28 mouse cellular contexts compared by ENCODE assay signal in genomic region chr2:143041596-143041995, GRCm38 (mm10). TPM values are rescaled to one million over a fixed set of nuclear protein-coding genes. Genes with fewer than 3 reads are reported as not detected.
DNase-seq lines count a peak whose midpoint lies in the region; ATAC-seq lines count a peak whose summit lies in the region.
"Had no signal": no experiment of that assay in that cellular context is flagged by ENCODE, and none has a peak within 500 bp of the region (broad histone marks: within the 10 kb centered on the region; RNA-seq: fewer than 3 reads in every experiment).

No protein-coding gene starts in this region.

- H3K4me3 ChIP-seq in midbrain, embryonic 11.5 days (ENCODE audit: low read depth, low read length) = no peak overlapping the region
- H3K4me3 ChIP-seq in midbrain, embryonic 13.5 days (replicated peaks) = no peak overlapping the region
- H3K4me3 ChIP-seq: forebrain, embryonic 10.5 days; forebrain, embryonic 13.5 days; hindbrain, embryonic 10.5 days; hindbrain, embryonic 13.5 days; intestine, embryonic 15.5 days had no signal

- H3K4me2 ChIP-seq in midbrain, embryonic 11.5 days = no peak overlapping the region
- H3K4me2 ChIP-seq in midbrain, embryonic 13.5 days (replicated peaks) = no peak overlapping the region
- H3K4me2 ChIP-seq: forebrain, embryonic 13.5 days; heart, embryonic 11.5 days; hindbrain, embryonic 13.5 days; intestine, embryonic 15.5 days had no signal

- no peaks in the 10 kb centered on the region for H3K27me3 ChIP-seq in midbrain, embryonic 11.5 days (ENCODE audit: control insufficient read depth, insufficient read depth, low read length)
- no peaks in the 10 kb centered on the region for H3K27me3 ChIP-seq in midbrain, embryonic 13.5 days
- H3K27me3 ChIP-seq: CH12.LX; forebrain, embryonic 13.5 days; hindbrain, embryonic 13.5 days; intestine, embryonic 15.5 days; Patski had no signal

- peak; percentile 21 to 82 for DNase-seq in adrenal gland, adult (ENCODE audit: inconsistent age in 2 of 2, low spot score in 1 of 2)
- no peak for DNase-seq in adrenal gland, postnatal 4 days (ENCODE audit: low spot score in 2 of 2)
- peak; percentile 47 for DNase-seq in midbrain, embryonic 11.5 days (ENCODE audit: low spot score, missing footprints)
- DNase-seq in adrenal gland, postnatal 14 days = peak; percentile 21
- no peak for DNase-seq in gastrocnemius, postnatal 14 days
- no peak for DNase-seq in right cerebral cortex, adult 2 months (ENCODE audit: low spot score in 2 of 2)
- DNase-seq: B cell, adult 2 months; cerebellum, adult 18-20 months; cerebellum, adult 9-11 months; gastrocnemius, postnatal 10 days; heart, adult 11 months; heart, postnatal 36 days; kidney, adult 11 months had no signal

- H3K27ac ChIP-seq in midbrain, embryonic 11.5 days (ENCODE audit: low read depth, low read length) = no peak overlapping the region
- H3K27ac ChIP-seq in midbrain, embryonic 13.5 days = no peak overlapping the region
- H3K27ac ChIP-seq: forebrain, embryonic 10.5 days; forebrain, embryonic 13.5 days; hindbrain, embryonic 10.5 days; hindbrain, embryonic 13.5 days; intestine, embryonic 15.5 days had no signal

- no peak overlapping the region for H3K9ac ChIP-seq in midbrain, embryonic 11.5 days (ENCODE audit: low read length)
- H3K9ac ChIP-seq in midbrain, embryonic 13.5 days (replicated peaks) = no peak overlapping the region
- H3K9ac ChIP-seq: forebrain, embryonic 13.5 days; hindbrain, embryonic 13.5 days; intestine, embryonic 15.5 days had no signal

- ATAC-seq in midbrain, embryonic 11.5 days (ENCODE audit: low FRiP score) = no peak
- no peak for ATAC-seq in midbrain, embryonic 13.5 days
- ATAC-seq: forebrain, embryonic 13.5 days; forebrain, embryonic 16.5 days; hindbrain, embryonic 16.5 days; intestine, embryonic 15.5 days; Patski had no signal

- intact Hi-C loops in gastrocnemius, postnatal 14 days (cut with DNase I; ENCODE audit: low total_unique reads) = no loop called here

- H3K9me3 ChIP-seq in midbrain, embryonic 11.5 days (ENCODE audit: control insufficient read depth, low read length) = no peaks in the 10 kb centered on the region
- H3K9me3 ChIP-seq in midbrain, embryonic 13.5 days = no peaks in the 10 kb centered on the region
- H3K9me3 ChIP-seq: forebrain, embryonic 10.5 days; forebrain, embryonic 13.5 days; G1E; hindbrain, embryonic 10.5 days; hindbrain, embryonic 13.5 days; intestine, embryonic 15.5 days had no signal

- WGBS in midbrain, embryonic 11.5 days = 90% methylated on average over 1 of the region's 1 CpGs
- 92% methylated on average over 1 of the region's 1 CpGs for WGBS in midbrain, embryonic 13.5 days

- no peaks in the 10 kb centered on the region for H3K36me3 ChIP-seq in midbrain, embryonic 11.5 days (ENCODE audit: control insufficient read depth, insufficient read depth, low read length)
- H3K36me3 ChIP-seq in midbrain, embryonic 13.5 days = no peaks in the 10 kb centered on the region
- H3K36me3 ChIP-seq: forebrain, embryonic 10.5 days; G1E; hindbrain, embryonic 10.5 days; hindbrain, embryonic 13.5 days; intestine, embryonic 15.5 days had no signal

- no peaks in the 10 kb centered on the region for H3K4me1 ChIP-seq in midbrain, embryonic 11.5 days (ENCODE audit: control insufficient read depth, insufficient read depth, low read length)
- H3K4me1 ChIP-seq in midbrain, embryonic 13.5 days (replicated peaks) = no peaks in the 10 kb centered on the region
- H3K4me1 ChIP-seq: forebrain, embryonic 10.5 days; forebrain, embryonic 13.5 days; hindbrain, embryonic 10.5 days; hindbrain, embryonic 13.5 days; intestine, embryonic 15.5 days had no signal

RNA-seq across cellular contexts. Expression of gene Snrpb2, which starts 21.2 kb away (rescaled TPM):
- total RNA-seq in adrenal gland, postnatal 4 days (2021) = 10 to 100 TPM; 64.6 to 65.3 TPM
- 149 and 152 TPM in 2 replicates for polyA plus RNA-seq in midbrain, embryonic 11.5 days (2014; fragmentation: Nextera tagmentation; extraction: Ambion mirVana)
- polyA plus RNA-seq in midbrain, embryonic 13.5 days (2015; fragmentation: Nextera tagmentation; extraction: Ambion mirVana) = 80.8 and 98.0 TPM in 2 replicates
- total RNA-seq in adrenal gland, postnatal 14 days (2021) = 41.9 and 52.5 TPM in 2 replicates
- total RNA-seq in gastrocnemius, postnatal 14 days (2021) = 10 to 100 TPM; 15.2 to 21.2 TPM

RNA-seq across cellular contexts. Expression of gene Otor, which starts 36.7 kb away (rescaled TPM):
- not detected for total RNA-seq in adrenal gland, postnatal 4 days (2021)
- 1.5 and 1.9 TPM in 2 replicates for polyA plus RNA-seq in midbrain, embryonic 11.5 days (2014; fragmentation: Nextera tagmentation; extraction: Ambion mirVana)
- 3.7 and 5.5 TPM in 2 replicates for polyA plus RNA-seq in midbrain, embryonic 13.5 days (2015; fragmentation: Nextera tagmentation; extraction: Ambion mirVana)
- not detected in 2 replicates for total RNA-seq in adrenal gland, postnatal 14 days (2021)
- not detected for total RNA-seq in gastrocnemius, postnatal 14 days (2021)
- total RNA-seq: CH12.LX; G1E; gastrocnemius, adult 18-20 months; gastrocnemius, postnatal 10 days; gastrocnemius, postnatal 4 days; heart, adult 8-10 months; heart, postnatal 36 days had no signal
- polyA plus RNA-seq: G1E; hindbrain, embryonic 16.5 days; Patski had no signal

Comparison
In these comparisons a context has a peak if more than half of its experiments do, and no peak if none do; other contexts are left out.
1. DNase-seq: peak in adrenal gland, adult (2 of 2), midbrain, embryonic 11.5 days (single experiment) and adrenal gland, postnatal 14 days (single experiment); none in adrenal gland, postnatal 4 days (0 of 2), gastrocnemius, postnatal 14 days (single experiment) and right cerebral cortex, adult 2 months (0 of 2).